Mouse (Mus musculus): ENCODE data around the gene Rnd1. TPM values are rescaled to one million over a fixed set of nuclear protein-coding genes. Genes with fewer than 3 reads are reported as not detected.

Rnd1 gene
- polyA plus RNA-seq, 1 experiment: not detected

GRCm38 (mm10) chr15:98685926-98686325 lies 8.7 kb upstream of the Rnd1 start:
- no peaks in the 10 kb centered on the region; the same call in 1 of the 2 replicates for H3K4me1 ChIP-seq (ENCODE audit: control insufficient read depth)
- H3K4me3 ChIP-seq (replicated peaks): no peak overlapping the region
- no peaks in the 10 kb centered on the region for H3K36me3 ChIP-seq (ENCODE audit: control insufficient read depth)
- H3K27me3 ChIP-seq (ENCODE audit: control insufficient read depth): peaks cover 31% of the 10 kb centered on the region
- H3K9me3 ChIP-seq (ENCODE audit: control insufficient read depth, low read length): peaks cover 2% of the 10 kb centered on the region; the same call in 1 of the 2 replicates
- no peak for TF ChIP-seq TAL1 (IDR thresholded peaks at IDR 0.05; ENCODE audit: low read length)
- no peak for TF ChIP-seq GATA1 (IDR thresholded peaks at IDR 0.05; ENCODE audit: low read length)

- H3K4me1 ChIP-seq (ENCODE audit: control insufficient read depth): no peaks in the 10 kb centered on the region; the same call in 1 of the 2 replicates
Observed at GRCm38 (mm10) chr15:98683746-98684145, 6.5 kb upstream of the Rnd1 start.

GRCm38 (mm10) chr15:98683177-98683576 lies 5.9 kb upstream of the Rnd1 start:
- Histone ChIP-seq H3K27me3 (ENCODE audit: control insufficient read depth) (peaks cover 47% of the 10 kb centered on the region), H3K4me3 (replicated peaks) (no peak overlapping the region), H3K36me3 (ENCODE audit: control insufficient read depth) (no peaks in the 10 kb centered on the region), H3K4me1 (ENCODE audit: control insufficient read depth) (no peaks in the 10 kb centered on the region; the same call in 1 of the 2 replicates), H3K9me3 (ENCODE audit: control insufficient read depth, low read length) (peaks cover 2% of the 10 kb centered on the region; the same call in 1 of the 2 replicates)
- TF ChIP-seq GATA1 (IDR thresholded peaks at IDR 0.05; ENCODE audit: low read length) (no peak), TAL1 (IDR thresholded peaks at IDR 0.05; ENCODE audit: low read length) (no peak)

More at GRCm38 (mm10) chr15:98683746-98684145, 6.5 kb upstream of the Rnd1 start:
- Histone ChIP-seq H3K36me3 (ENCODE audit: control insufficient read depth) (no peaks in the 10 kb centered on the region), H3K9me3 (ENCODE audit: control insufficient read depth, low read length) (peaks cover 2% of the 10 kb centered on the region; the same call in 1 of the 2 replicates), H3K27me3 (ENCODE audit: control insufficient read depth) (peaks cover 42% of the 10 kb centered on the region), H3K4me3 (replicated peaks) (no peak overlapping the region)
- TF ChIP-seq GATA1 (IDR thresholded peaks at IDR 0.05; ENCODE audit: low read length) (no peak), TAL1 (IDR thresholded peaks at IDR 0.05; ENCODE audit: low read length) (no peak)

GRCm38 (mm10) chr15:98681633-98682032 lies 4.4 kb upstream of the Rnd1 start:
- Histone ChIP-seq H3K4me1 (ENCODE audit: control insufficient read depth) (peaks cover 8% of the 10 kb centered on the region), H3K9me3 (ENCODE audit: control insufficient read depth, low read length) (peaks cover 7% of the 10 kb centered on the region; the same call in 1 of the 2 replicates), H3K36me3 (ENCODE audit: control insufficient read depth) (no peaks in the 10 kb centered on the region), H3K27me3 (ENCODE audit: control insufficient read depth) (peaks cover 62% of the 10 kb centered on the region), H3K4me3 (replicated peaks) (no peak overlapping the region)
- TF ChIP-seq TAL1 (IDR thresholded peaks at IDR 0.05; ENCODE audit: low read length) (no peak), GATA1 (IDR thresholded peaks at IDR 0.05; ENCODE audit: low read length) (no peak)

- TF ChIP-seq GATA1 (IDR thresholded peaks at IDR 0.05; ENCODE audit: low read length) (no peak), TAL1 (IDR thresholded peaks at IDR 0.05; ENCODE audit: low read length) (no peak)
- peaks cover 5% of the 10 kb centered on the region; the same call in 1 of the 2 replicates for H3K9me3 ChIP-seq (ENCODE audit: control insufficient read depth, low read length)
- H3K27me3 ChIP-seq (ENCODE audit: control insufficient read depth): peaks cover 72% of the 10 kb centered on the region
- H3K4me3 ChIP-seq (replicated peaks): no peak overlapping the region
- peaks cover 10% of the 10 kb centered on the region for H3K4me1 ChIP-seq (ENCODE audit: control insufficient read depth)
- no peaks in the 10 kb centered on the region for H3K36me3 ChIP-seq (ENCODE audit: control insufficient read depth)
Observed at GRCm38 (mm10) chr15:98680660-98681059, 3.4 kb upstream of the Rnd1 start.

GRCm38 (mm10) chr15:98677977-98678376 lies 716 bp upstream of the Rnd1 start:
- no peaks in the 10 kb centered on the region for H3K36me3 ChIP-seq (ENCODE audit: control insufficient read depth)
- H3K27me3 ChIP-seq (ENCODE audit: control insufficient read depth): peaks cover 88% of the 10 kb centered on the region
- no peak for TF ChIP-seq TAL1 (IDR thresholded peaks at IDR 0.05; ENCODE audit: low read length)
- no peak for TF ChIP-seq GATA1 (IDR thresholded peaks at IDR 0.05; ENCODE audit: low read length)
- H3K4me1 ChIP-seq (ENCODE audit: control insufficient read depth): peaks cover 10% of the 10 kb centered on the region
- H3K4me3 ChIP-seq (replicated peaks): no peak overlapping the region
- H3K9me3 ChIP-seq (ENCODE audit: control insufficient read depth, low read length): peaks cover 5% of the 10 kb centered on the region; the same call in 1 of the 2 replicates

- peaks cover 5% of the 10 kb centered on the region; the same call in 1 of the 2 replicates for H3K9me3 ChIP-seq (ENCODE audit: control insufficient read depth, low read length)
- H3K4me1 ChIP-seq (ENCODE audit: control insufficient read depth): peaks cover 10% of the 10 kb centered on the region
- no peak overlapping the region for H3K4me3 ChIP-seq (replicated peaks)
- H3K27me3 ChIP-seq (ENCODE audit: control insufficient read depth): peaks cover 83% of the 10 kb centered on the region
- TF ChIP-seq TAL1 (IDR thresholded peaks at IDR 0.05; ENCODE audit: low read length): no peak
- TF ChIP-seq GATA1 (IDR thresholded peaks at IDR 0.05; ENCODE audit: low read length): no peak
- H3K36me3 ChIP-seq (ENCODE audit: control insufficient read depth): no peaks in the 10 kb centered on the region
Observed at GRCm38 (mm10) chr15:98676471-98676870, 790 bp downstream of the Rnd1 start.

- Histone ChIP-seq H3K9me3 (ENCODE audit: control insufficient read depth, low read length) (peaks cover 5% of the 10 kb centered on the region; the same call in 1 of the 2 replicates), H3K27me3 (ENCODE audit: control insufficient read depth) (peaks cover 78% of the 10 kb centered on the region), H3K36me3 (ENCODE audit: control insufficient read depth) (no peaks in the 10 kb centered on the region), H3K4me1 (ENCODE audit: control insufficient read depth) (peaks cover 10% of the 10 kb centered on the region), H3K4me3 (replicated peaks) (no peak overlapping the region)
- no peak for TF ChIP-seq TAL1 (IDR thresholded peaks at IDR 0.05; ENCODE audit: low read length)
- TF ChIP-seq GATA1 (IDR thresholded peaks at IDR 0.05; ENCODE audit: low read length): no peak
Observed at GRCm38 (mm10) chr15:98675634-98676250, 1.5 kb downstream of the Rnd1 start.

- peaks cover 5% of the 10 kb centered on the region; the same call in 1 of the 2 replicates for H3K9me3 ChIP-seq (ENCODE audit: control insufficient read depth, low read length)
- TF ChIP-seq TAL1 (IDR thresholded peaks at IDR 0.05; ENCODE audit: low read length) (no peak), GATA1 (IDR thresholded peaks at IDR 0.05; ENCODE audit: low read length) (no peak)
- H3K4me3 ChIP-seq (replicated peaks): no peak overlapping the region
- H3K4me1 ChIP-seq (ENCODE audit: control insufficient read depth): peaks cover 10% of the 10 kb centered on the region
- peaks cover 78% of the 10 kb centered on the region for H3K27me3 ChIP-seq (ENCODE audit: control insufficient read depth)
- H3K36me3 ChIP-seq (ENCODE audit: control insufficient read depth): no peaks in the 10 kb centered on the region
Observed at GRCm38 (mm10) chr15:98674994-98675545, 2.2 kb downstream of the Rnd1 start.
